Mouse (Mus musculus) liver, embryonic 11.5 days (tissue): Measurements from ENCODE around the gene Rab37. TPM values are rescaled to one million over a fixed set of nuclear protein-coding genes. Genes with fewer than 3 reads are reported as not detected.

ENCODE experiments used
- ATAC-seq: fragments of 200-750 bp; cut with Nextera tagmentation; replicated peaks from 2 replicates; pipeline ENCODE4 v1.8.0; 2017; ENCODE audit warnings: moderate number of reproducible peaks, mild to moderate bottlenecking, moderate TSS enrichment, moderate library complexity; ENCODE audit not compliant: low FRiP score
- DNase-seq: peaks from one replicate; pipeline ENCODE4 v3.0.0-alpha.2; 2017; ENCODE audit warnings: low spot score
- H3K27ac ChIP-seq: fragments of 300-500 bp; sonication (generic); 2 replicates; pipeline ENCODE4 v1.5.1; 2014; ENCODE audit warnings: mild to moderate bottlenecking, low read depth, low read length, control low read depth
- H3K27me3 ChIP-seq: fragments of 300-500 bp; sonication (generic); replicated peaks from 2 replicates; pipeline ENCODE4 v1.6.1; 2014; ENCODE audit warnings: low read length, mixed read lengths; ENCODE audit not compliant: control insufficient read depth, insufficient read depth
- H3K36me3 ChIP-seq: fragments of 300-500 bp; sonication (generic); 2 replicates; pipeline ENCODE4 v1.6.1; 2014; ENCODE audit warnings: mild to moderate bottlenecking, low read length, moderate library complexity, mixed read lengths; ENCODE audit not compliant: control insufficient read depth, insufficient read depth
- H3K4me1 ChIP-seq: fragments of 300-500 bp; sonication (generic); replicated peaks from 2 replicates; pipeline ENCODE4 v1.6.1; 2014; ENCODE audit warnings: low read length, mixed read lengths; ENCODE audit not compliant: control insufficient read depth, insufficient read depth
- H3K4me2 ChIP-seq: fragments of 300-500 bp; sonication (generic); 2 replicates; pipeline ENCODE4 v1.6.1; 2014; ENCODE audit warnings: mild to moderate bottlenecking, control low read depth, moderate library complexity
- H3K4me3 ChIP-seq: fragments of 300-500 bp; sonication (generic); 2 replicates; pipeline ENCODE4 v1.5.1; 2014; ENCODE audit warnings: low read depth, low read length, control low read depth
- H3K9ac ChIP-seq: fragments of 300-500 bp; sonication (generic); 2 replicates; pipeline ENCODE4 v1.6.1; 2014; ENCODE audit warnings: low read depth, low read length, control low read depth
- H3K9me3 ChIP-seq: fragments of 300-500 bp; sonication (generic); 2 replicates; pipeline ENCODE4 v1.6.1; 2016; ENCODE audit warnings: low read length, inconsistent platforms, mixed read lengths; ENCODE audit not compliant: control insufficient read depth
- WGBS: fragments of 180-500 bp; shearing (Covaris S2); extraction: QIAGEN DNeasy Blood & Tissue Kit; methylation state at CpG from one replicate; pipeline ENCODE4 v1.1.7; 2014; 5-methylcytosine and 5-hydroxymethylcytosine counted together
- polyA plus RNA-seq: library from polyadenylated mRNA; unstranded; fragments of >200 nt; fragmentation: Nextera tagmentation; extraction: Ambion mirVana; gene quantifications from 2 replicates; pipeline ENCODE4 v1.2.1, GENCODE M21; 2014

Gene Rab37
- polyA plus RNA-seq, 1 experiment from 2014 or later = 6.3 TPM

GRCm38 (mm10) chr11:115066768-115067167 is 24.5 kb upstream of the Rab37 start:
- ATAC-seq = no peak
- Histone ChIP-seq H3K27ac (no peak overlapping the region), H3K4me1 (peaks cover 6% of the 10 kb centered on the region), H3K4me2 (no peak overlapping the region), H3K27me3 (no peaks in the 10 kb centered on the region), H3K9ac (no peak overlapping the region), H3K4me3 (no peak overlapping the region), H3K9me3 (no peaks in the 10 kb centered on the region), H3K36me3 (no peaks in the 10 kb centered on the region)
- WGBS = 53% methylated on average over 6 of the region's 6 CpGs
- DNase-seq = no peak

DNA sequence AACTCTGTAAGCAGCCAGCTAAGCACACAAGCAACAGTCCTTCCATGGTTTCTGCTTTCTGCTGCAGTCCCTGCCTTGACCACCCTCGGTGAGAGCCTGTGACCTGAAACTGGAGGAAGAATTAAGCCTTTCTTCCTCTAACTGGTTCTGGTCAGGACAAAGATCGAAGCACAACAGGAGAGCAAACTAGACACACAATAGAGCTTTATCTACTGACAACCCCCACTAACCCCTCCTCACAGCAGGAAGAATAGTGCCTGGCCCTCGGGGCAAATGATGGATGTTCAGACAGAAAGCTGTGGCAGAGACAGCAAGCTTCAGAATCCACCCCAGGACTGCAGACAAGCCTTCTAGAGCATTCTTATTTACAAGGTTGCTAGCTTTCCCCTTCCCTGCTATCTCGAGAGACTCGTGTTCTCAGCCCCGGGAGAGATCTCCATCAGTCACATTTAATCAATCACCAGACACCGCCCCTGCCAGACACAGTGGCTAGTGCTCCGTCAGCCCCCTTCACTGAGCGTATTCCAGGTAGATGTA is 20.1 kb upstream of the Rab37 start:
- Histone ChIP-seq H3K4me1 (peaks cover 10% of the 10 kb centered on the region), H3K9me3 (no peaks in the 10 kb centered on the region), H3K4me2 (peak overlapping the region; percentile 43), H3K27me3 (no peaks in the 10 kb centered on the region), H3K9ac (no peak overlapping the region), H3K4me3 (no peak overlapping the region), H3K36me3 (no peaks in the 10 kb centered on the region), H3K27ac (no peak overlapping the region)
- DNase-seq (no peak), ATAC-seq (no peak)
- 10% methylated on average over 9 of the region's 9 CpGs for WGBS

- Histone ChIP-seq H3K4me2 (peak overlapping the region; percentile 43), H3K27me3 (no peaks in the 10 kb centered on the region), H3K4me3 (no peak overlapping the region), H3K36me3 (no peaks in the 10 kb centered on the region), H3K9me3 (no peaks in the 10 kb centered on the region), H3K9ac (no peak overlapping the region), H3K4me1 (peaks cover 10% of the 10 kb centered on the region), H3K27ac (no peak overlapping the region; the same call in 1 of the 2 replicates)
- ATAC-seq (no peak), DNase-seq (peak; percentile 33)
- WGBS = 17% methylated on average over 14 of the region's 14 CpGs
Observed at GRCm38 (mm10) chr11:115071631-115072294, 19.5 kb upstream of the Rab37 start.

GRCm38 (mm10) chr11:115073002-115073401 is 18.2 kb upstream of the Rab37 start:
- DNase-seq (no peak), ATAC-seq (no peak)
- H3K4me1 ChIP-seq = peaks cover 10% of the 10 kb centered on the region
- H3K27me3 ChIP-seq = no peaks in the 10 kb centered on the region
- H3K9me3 ChIP-seq = no peaks in the 10 kb centered on the region
- H3K9ac ChIP-seq = no peak overlapping the region
- WGBS = 69% methylated on average over 5 of the region's 5 CpGs
- no peak overlapping the region for H3K4me2 ChIP-seq
- H3K4me3 ChIP-seq = no peak overlapping the region
- H3K27ac ChIP-seq = no peak overlapping the region
- H3K36me3 ChIP-seq = no peaks in the 10 kb centered on the region

GRCm38 (mm10) chr11:115075407-115075806 is 15.8 kb upstream of the Rab37 start:
- Histone ChIP-seq H3K9ac (no peak overlapping the region), H3K27me3 (no peaks in the 10 kb centered on the region), H3K4me2 (no peak overlapping the region), H3K4me3 (no peak overlapping the region), H3K36me3 (no peaks in the 10 kb centered on the region), H3K27ac (peak overlapping the region; percentile 51), H3K9me3 (no peaks in the 10 kb centered on the region), H3K4me1 (peaks cover 10% of the 10 kb centered on the region)
- WGBS = 32% methylated on average over 7 of the region's 7 CpGs
- DNase-seq (no peak), ATAC-seq (peak; percentile 44)

- Histone ChIP-seq H3K36me3 (no peaks in the 10 kb centered on the region), H3K4me1 (peaks cover 10% of the 10 kb centered on the region), H3K4me2 (0 out of 2 replicates have a peak overlapping the region, but pooled peaks have one; percentile 1), H3K27me3 (no peaks in the 10 kb centered on the region), H3K9me3 (no peaks in the 10 kb centered on the region), H3K27ac (peak overlapping the region; percentile 51; the same call in 1 of the 2 replicates), H3K9ac (no peak overlapping the region), H3K4me3 (no peak overlapping the region)
- DNase-seq = no peak
- WGBS = 16% methylated on average over 5 of the region's 5 CpGs
- ATAC-seq = 0 out of 2 replicates have a peak, but pooled peaks have one; percentile 28
Observed at GRCm38 (mm10) chr11:115075859-115076258, 15.4 kb upstream of the Rab37 start.

DNA sequence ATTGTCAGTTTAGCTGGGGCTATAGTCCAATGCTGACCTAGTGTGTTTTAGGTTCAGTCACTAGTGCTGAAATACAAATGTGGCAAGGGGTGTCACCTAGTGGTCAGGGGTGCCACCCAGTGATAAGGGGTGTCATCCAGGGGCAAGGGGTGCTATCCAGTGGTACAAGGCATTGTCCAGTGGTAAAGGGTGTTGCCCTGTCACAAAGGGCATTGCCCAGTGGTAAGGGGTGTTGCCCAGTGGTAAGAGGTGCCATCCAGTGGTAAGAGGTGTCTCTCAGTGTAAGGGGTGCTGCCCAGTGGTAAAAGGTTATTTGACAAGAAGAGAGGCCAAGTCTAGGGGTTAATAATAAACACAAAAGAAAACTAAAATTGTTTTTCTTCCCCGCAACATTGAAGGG is 13.8 kb upstream of the Rab37 start:
- Histone ChIP-seq H3K27ac (no peak overlapping the region), H3K4me3 (no peak overlapping the region), H3K9me3 (no peaks in the 10 kb centered on the region), H3K36me3 (no peaks in the 10 kb centered on the region), H3K9ac (no peak overlapping the region), H3K27me3 (no peaks in the 10 kb centered on the region), H3K4me2 (no peak overlapping the region), H3K4me1 (no peaks in the 10 kb centered on the region)
- DNase-seq (no peak), ATAC-seq (no peak)
- WGBS = 92% methylated on average over 1 of the region's 1 CpGs

DNA sequence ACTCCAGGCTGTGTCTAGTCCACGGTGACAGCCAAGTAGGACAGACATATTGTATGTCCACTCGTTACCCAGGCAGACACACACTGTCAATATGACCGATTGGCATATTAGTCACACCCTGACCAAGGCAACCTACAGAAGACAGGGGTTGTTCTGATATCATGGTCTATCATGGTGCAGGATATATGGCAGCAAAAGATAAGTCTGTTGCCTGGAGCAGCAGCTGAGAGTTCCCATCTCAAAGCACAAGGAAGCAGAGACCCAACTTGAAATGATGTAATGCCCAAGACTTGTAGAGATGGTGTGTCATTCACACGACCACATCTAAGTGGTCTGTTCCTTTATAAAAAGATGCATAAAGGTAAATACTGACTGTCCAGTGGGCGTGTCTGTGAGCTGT is 12.6 kb upstream of the Rab37 start:
- Histone ChIP-seq H3K27ac (no peak overlapping the region), H3K36me3 (no peaks in the 10 kb centered on the region), H3K9me3 (no peaks in the 10 kb centered on the region), H3K4me3 (no peak overlapping the region), H3K4me1 (no peaks in the 10 kb centered on the region), H3K4me2 (no peak overlapping the region), H3K27me3 (peaks cover under 1% of the 10 kb centered on the region; the same call in 1 of the 2 replicates), H3K9ac (no peak overlapping the region)
- ATAC-seq = no peak
- 60% methylated on average over 5 of the region's 5 CpGs for whole genome bisulfite sequencing
- DNase-seq = no peak

- H3K4me3 ChIP-seq = no peak overlapping the region
- WGBS = 31% methylated on average over 13 of the region's 13 CpGs
- H3K36me3 ChIP-seq = no peaks in the 10 kb centered on the region
- H3K9me3 ChIP-seq = no peaks in the 10 kb centered on the region
- H3K4me1 ChIP-seq = no peaks in the 10 kb centered on the region
- no peak overlapping the region for H3K27ac ChIP-seq
- H3K27me3 ChIP-seq = peaks cover 10% of the 10 kb centered on the region
- no peak for ATAC-seq
- H3K9ac ChIP-seq = no peak overlapping the region
- DNase-seq = no peak
- no peak overlapping the region for H3K4me2 ChIP-seq
Observed at GRCm38 (mm10) chr11:115080886-115081285, 10.3 kb upstream of the Rab37 start.
